Mouse (Mus musculus) naive thymus-derived CD4-positive, alpha-beta T cell, adult 2 months (primary cell): ENCODE results near the gene Lpcat3.
A peak's percentile ranks its signal among the peaks of the same experiment; 100 is the strongest.
"Not testable (repeated sequence)": the region's sequence is repeated elsewhere in the genome, so short reads cannot be mapped to it uniquely, and the experiment has no call there.

Source experiments
- DNase-seq: peaks from one replicate; pipeline ENCODE4 v3.0.0-alpha.2; 2011; ENCODE audit warnings: low read depth

The Lpcat3 gene

DNA sequence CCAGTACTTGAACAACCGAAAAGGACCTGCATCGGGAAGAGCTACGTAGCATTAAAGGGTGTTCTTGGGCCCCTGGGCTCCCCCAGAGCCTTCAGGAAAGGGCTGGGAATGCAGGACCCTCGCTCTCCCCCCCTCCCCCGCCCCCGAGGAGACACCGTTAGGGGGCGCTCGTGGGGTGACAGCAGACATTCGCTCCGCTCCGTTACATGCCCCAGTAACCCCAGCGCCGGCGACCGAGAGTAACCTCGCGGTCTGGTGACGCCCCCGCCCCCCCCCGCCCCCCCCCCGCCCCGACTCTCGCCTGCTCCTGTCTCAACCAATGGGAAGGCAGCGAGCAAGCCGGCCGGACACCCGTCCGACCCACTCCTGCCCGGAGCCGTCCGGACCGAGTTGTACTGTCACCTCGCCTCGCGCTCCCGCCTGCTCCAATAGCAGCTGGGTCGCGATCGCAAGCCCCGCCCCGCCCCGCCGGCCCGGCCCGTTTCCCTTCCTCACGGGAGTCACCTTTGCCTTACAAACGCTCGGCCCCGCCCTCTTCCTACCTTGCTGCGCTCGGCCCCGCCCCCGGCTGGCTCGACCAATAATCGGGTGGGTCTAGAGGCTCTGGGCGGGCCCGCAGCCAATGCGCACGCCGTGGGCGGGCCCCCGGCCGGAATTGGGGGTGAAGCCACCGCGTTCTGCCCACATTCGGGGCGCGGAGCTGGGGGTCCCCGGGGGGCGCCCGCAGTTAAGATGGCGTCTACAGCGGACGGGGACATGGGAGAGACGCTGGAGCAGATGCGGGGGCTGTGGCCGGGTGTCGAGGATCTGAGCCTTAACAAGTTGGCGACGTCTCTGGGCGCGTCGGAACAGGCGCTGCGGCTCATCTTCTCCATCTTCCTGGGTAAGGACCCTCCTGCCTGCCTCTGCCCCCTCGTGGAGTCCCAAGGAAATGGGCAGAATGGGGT, at the start of gene Lpcat3:
TSS of gene Lpcat3 (plus strand) at position 551 of the 947 bp plus-strand sequence.
- DNase-seq, result peak; percentile 99

DNA sequence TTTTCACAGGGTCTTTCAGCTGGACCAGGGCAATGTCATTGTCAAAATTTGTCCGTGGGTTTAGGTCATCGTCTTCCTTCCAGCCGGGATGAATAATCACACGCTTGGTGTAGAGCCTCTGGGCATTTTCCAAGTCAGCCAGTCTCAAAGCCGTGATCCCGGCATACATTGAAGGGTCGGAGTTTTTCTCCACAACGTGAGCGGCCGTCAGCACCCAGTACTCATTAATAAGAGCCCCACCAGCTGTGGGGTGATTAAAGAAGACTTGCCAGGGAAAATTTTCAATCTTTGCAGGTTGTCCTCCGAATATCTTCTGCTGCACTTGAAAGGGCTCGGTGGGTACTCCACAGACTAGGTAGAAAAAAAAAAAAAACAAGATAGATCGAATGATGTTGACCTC, 37.2 kb upstream of the Lpcat3 start:
- no peak for DNase-seq

DNA sequence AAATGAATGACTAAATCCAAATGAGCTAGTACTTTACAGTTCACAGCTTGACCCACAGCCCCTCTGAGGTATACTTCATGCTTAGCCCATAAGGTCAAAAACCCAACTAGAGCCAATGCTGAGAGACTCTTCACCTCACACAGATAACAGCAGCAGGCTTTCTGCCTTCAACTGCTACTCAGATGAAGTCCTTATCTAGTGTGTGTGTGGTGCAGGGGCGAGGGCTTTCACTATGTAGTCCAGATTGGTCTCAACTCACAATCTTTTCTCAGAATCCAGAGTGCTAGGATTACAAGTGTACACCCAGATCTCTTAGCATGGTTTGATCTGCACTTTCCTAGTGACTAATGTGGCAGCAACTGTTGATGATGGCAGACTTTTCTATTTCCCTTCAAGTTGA, 36.6 kb upstream of the Lpcat3 start:
- not testable (repeated sequence) for DNase-seq

DNA sequence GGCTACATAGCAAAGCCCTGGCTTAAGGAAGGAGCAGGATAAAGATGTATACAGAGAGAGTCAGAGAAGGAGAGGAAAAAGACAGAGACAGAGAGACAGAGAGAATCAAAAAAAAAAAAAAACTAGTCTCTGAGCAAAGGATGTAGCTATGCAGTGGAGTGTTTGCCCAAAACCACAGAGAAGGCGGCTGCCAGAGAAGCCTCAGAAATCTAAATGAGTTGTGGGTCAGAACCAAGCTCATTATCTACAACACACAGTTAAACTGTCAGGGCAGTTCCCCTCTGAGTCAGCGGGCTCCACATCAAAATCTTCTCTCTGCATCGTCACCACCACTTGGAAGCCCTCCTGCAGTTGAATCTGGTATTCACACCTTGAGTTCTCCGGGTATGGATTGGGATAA, 32.1 kb upstream of the Lpcat3 start:
- DNase-seq, result no peak

DNA sequence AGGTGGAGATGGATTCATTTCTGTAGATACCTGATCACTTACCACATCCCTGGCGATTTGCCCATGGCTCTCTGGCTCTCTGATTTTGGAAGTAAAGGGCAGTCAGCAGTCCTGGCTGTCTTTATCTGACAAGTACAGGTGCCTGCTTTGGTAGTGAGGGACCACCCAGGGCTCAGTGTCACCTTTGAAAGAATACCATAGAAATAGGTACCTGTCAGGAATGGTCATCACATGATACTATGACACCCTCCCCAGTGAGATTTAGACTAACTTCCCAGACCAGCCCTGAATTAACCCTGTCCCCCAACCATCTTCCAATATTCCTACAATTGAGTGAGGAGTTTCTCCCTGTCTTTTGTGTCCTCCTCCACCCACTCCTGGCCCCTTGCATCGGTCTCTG, 26.8 kb upstream of the Lpcat3 start, which contains the start of gene C1s2:
TSS of gene C1s2 (minus strand) at position 101 of the 400 bp plus-strand sequence.
- not testable (repeated sequence) for DNase-seq

DNA sequence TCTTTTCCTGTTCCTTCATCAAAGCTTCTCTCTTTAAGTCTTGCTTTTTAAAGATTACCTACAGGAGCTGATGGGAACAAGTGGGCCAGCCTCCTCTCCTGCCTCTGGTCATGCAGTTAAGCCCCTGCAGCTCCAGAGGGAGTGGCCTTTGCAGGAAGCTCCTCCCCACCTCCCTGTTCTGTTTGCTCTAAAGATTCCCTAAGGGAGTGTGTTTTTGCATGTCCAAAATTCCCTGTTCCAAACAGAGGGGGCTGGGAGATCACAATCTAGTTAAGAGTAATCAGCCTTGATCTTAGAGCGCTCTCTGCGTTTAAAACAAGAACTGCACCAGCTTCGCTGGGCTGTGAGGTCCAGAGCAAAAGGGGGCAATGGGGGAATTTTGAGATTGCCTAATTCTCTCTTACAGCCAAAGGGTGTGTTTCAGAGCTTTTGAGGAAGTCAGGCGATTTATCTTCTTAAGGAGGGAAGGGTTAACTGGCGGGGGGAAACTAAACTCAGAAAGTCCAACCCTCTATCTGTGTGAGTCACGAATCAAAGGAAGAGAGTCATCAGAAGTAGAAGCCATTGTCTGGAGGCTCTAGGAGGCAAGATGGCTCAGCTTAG, 25.9 kb upstream of the Lpcat3 start:
- not testable (repeated sequence) for DNase-seq

DNA sequence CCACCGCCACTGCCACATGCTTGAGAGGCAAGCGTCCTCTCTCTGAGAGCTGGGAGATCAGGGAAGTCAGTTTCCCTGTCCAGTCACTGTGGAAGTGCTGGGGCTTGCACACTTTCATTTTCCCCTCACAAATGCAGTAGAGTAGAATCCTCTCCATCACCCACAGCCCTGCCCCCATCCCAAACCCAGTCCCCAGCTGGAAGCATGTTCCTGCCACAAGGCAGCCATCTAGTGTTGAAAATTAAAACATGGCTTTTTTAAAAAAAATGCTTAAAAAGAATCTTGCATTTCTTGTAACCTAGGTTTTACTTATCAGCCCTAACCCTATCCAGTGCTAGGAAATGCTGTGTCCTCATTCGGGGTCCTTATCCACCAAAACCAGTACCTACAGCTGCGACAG, 22.8 kb upstream of the Lpcat3 start:
- no peak for DNase-seq

DNA sequence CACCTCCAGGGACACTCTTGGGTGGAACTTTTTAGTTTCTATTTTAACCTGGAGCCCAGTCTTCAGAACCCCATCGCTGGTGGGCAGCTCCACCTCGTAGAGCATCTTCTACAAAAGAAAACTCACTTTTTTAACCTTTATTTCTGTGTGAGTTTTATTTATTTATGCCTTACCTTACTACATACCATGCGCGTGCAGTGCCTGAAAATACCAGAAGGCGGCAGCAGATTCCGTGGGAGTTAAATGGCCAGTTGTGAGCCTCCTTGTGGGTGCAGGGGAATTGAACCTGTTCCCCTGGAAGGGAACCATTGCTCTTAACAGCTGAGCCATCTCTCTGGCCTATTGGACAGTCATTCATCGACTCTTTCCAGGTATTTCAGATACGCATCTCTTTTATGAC, 21.8 kb upstream of the Lpcat3 start:
- DNase-seq, result peak; percentile 85

DNA sequence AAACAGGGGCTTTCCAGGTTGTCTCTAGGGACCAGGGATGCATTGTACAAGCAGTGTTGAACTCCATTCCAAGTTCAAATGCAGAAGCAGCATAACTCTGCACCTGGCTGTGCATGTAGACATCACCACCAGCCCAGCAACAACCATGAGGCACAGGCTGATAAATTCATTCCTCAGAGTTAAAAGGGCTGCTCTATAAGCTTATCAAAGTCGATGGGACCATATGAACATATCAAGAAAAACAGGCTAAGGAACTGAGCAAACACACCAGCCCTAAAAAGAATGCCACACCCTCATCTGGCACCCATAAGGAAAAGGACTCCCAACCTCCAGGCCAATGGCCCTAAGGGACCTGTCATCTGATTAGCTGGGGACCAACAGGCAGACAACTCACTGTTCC, 16.4 kb upstream of the Lpcat3 start:
- no peak for DNase-seq

DNA sequence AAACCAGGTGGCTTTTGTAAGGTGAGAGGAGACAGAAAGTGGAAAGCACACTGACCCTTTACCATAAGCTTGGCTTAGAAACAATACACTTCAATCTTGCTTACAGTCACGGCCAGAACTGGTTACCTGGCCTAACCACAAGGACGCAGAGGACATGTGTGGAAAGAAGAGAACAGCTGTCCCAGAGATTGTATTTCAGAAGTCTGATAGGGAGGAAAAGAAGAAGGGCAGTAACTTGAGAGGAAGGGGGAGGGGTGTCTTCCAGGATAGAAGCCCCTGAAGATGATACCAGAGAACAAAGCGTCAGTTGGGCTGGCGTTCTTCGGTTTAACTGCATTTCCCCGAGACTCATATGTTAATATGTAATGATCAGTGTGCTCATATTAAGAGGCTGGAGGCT, 6.9 kb upstream of the Lpcat3 start:
- no peak for DNase-seq

DNA sequence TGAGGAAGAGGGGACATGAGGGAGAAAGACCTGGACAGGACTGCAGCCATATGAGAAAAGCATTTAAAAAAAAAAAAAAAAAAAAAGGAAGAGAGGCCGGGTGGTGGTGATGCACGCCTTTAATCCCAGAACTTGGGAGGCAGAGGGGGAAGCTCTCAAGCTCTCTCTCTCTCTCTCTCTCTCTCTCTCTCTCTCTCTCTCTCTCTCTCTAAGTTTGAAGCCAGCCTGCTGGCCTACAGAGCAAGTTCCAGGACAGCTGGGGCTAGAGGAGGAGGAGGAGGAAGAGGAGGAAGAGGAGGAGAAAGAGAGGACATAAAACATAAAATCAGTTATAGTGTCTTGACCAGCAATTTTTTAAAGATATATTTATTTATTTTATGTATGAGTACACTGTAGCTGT, 4.8 kb upstream of the Lpcat3 start:
- DNase-seq, result no peak

DNA sequence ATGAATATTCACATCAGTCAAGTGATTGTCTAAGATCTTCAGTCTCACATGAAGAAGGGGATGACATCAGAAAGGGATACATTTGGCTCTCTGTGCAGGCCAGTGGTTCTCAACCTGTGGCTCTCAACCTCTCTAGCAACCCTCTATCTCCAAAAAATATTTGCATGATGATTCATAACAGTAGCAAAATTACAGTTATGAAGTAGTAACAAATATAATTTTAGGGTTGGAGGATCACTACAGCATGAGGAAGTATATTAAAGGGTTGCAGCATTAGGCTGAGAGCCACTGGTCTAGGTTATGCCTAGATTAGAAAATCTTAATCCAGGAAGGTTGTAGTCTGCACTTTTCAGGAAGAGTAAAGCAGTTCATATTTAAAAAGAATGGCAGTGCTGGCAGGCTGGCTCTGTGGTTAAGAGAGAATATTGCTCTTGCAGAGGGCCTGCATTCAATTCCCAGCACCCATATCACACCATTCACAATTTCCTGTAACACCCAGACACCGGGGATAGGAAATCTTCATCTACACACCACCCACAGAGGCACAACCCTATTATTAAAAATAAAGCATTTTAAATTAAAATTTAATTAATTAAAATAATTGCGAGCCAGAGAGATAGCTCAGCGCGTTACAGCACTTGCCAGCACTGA, 1.5 kb upstream of the Lpcat3 start:
- DNase-seq, result no peak

DNA sequence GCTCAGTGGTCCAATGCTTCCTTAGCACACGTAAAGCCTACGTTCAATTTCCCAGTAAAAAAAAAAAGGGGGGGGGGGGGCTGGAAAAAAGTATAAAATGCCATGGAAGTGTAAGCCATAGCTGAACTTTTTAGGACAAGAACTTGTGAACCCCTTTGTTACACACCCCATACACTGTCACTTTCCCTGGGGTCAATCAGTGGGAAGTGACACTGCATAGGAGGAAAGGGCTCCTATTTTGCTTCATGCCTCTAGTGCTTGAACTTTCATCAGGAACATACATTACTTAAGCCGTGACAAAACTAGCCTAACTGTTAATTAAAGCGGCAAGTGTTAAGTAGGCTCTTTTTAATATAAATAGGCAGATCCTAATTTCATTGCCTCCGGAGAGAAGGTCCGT, 832 bp upstream of the Lpcat3 start:
- DNase-seq, result no peak

DNA sequence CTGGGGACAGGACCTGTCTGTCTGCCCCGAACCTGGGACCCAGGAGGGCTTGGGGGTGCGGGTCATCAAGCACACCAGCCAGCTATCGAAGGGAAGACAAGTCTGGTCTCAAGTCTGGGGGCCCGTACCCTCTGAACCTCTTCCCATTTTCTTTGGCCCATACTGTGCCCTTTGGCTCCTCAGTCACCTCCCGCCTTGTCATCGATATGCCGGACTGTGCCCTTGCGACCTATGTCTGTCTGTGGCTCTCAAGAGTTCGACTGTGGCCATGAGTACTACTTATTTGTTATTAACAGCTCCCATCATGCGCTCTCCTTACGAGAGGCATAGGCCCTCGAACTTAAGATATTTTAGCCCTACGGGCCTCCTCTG, 583 bp downstream of the Lpcat3 start:
- DNase-seq, result no peak

DNA sequence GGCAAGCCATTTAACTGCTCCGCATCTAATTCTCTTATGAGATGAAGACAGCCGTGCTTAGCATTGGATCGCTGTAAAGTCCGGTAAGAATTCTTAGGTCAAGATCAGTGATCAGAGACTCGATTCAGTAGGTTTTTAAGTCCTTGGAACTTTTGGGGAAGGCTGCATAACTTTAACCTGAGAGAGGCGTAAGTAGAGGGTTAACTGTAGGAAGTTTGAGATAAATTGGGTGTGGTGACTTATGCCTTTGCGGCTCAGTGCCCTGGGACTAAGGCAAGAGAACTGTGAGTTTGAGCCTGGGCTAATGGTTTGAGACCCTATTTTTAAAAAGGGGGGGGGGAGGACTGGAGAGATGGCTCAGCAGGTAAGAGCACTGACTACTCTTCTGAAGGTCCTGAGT, 1.4 kb downstream of the Lpcat3 start:
- peak; percentile 24 for DNase-seq

DNA sequence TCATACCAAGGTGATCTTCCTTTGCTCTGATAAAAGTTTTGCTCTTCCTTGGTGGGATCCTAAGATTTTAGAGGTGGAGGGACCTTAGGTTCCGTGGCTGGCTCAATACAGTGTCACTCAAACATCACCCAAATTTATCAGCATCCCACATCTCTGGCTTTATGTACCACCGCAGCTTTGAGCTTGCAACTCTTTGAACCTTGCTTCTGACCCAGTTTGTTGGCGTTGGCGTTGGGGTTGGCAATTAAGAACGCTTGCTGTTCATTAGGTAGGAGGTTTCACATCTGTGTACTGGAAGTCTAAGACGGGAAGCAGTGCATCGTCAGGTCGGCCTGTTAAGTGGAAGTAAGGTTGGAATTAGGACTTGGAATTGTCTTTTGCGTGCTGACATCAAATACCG, 2.2 kb downstream of the Lpcat3 start:
- peak; percentile 47 for DNase-seq

DNA sequence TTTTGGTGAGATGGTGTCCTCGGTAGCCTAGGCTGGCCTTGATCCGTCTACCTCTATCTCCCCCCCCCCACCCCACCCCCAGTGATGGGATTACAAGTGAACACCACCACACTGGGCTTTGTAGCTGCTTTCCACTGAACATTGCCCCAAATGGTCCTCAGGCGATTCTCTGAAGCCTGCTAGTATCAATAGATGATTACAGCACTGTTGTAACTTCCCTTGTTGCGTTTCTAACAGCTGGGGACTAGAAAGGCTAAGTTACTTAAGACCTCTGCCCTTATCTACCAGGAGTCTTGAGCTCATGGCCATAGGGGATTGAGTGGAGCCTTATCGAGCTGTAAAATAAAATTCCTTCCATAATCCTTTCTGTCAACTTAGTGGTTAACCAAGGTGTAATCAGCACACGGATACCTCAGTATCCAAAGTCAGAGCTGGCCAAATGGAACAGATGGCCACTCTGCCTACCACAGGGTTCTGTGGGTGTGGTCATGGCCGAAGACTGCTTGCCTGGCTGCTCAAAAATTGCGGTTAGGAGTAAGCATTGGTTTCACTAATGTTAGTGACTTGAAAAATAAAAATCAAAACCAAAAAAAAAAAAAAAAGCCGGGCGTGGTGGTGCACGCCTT, 6.5 kb downstream of the Lpcat3 start:
- DNase-seq, result no peak

DNA sequence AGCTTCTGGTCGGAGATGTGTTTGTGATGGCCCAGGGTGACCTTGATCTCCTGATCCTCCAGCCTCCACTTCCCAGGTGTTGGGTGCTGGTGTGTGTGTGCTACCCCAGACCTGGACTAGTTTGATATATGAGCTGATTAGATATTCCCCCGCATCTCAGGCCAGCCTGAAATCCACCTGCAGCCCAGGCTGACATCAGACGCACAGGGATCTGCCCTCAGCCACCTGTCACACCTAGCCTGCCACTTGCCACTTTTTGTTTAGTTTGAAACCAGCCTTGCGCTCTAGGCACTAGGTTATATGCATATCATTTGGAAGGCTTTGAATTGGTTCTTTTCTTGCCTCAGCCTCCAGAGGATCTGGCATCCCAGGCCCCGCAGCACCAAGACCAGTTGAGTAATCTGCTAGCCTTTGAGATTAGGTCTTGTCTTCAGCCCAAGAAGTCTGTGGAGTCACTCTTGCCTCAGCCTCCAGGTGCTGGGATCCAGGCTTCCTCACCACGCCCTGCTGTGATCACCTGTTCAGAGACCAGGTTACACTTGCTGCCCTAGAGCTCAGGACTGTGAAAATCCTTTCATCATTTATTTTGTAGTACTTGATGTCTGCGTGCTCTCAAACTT, 7.6 kb downstream of the Lpcat3 start:
- no peak for DNase-seq

DNA sequence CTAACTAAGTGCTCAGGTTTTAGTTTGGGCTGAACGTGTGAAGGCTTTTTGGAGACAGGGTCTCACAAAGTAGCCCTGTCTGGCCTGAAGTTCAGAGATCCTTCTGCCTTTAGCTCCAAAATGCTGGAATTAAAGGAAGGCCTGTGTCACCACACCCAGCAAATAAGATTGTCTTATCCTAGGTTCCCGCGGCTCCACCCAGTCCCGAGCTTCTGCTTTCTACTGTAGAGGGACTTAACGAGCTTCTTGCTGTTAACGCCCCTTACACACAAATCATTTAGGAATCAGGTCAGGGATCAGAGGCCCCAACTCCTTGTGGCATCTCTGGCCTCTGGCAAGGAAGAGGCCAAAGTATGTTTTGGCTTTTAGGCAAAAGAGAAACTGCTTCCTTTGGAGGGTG, 9.3 kb downstream of the Lpcat3 start:
- no peak for DNase-seq

DNA sequence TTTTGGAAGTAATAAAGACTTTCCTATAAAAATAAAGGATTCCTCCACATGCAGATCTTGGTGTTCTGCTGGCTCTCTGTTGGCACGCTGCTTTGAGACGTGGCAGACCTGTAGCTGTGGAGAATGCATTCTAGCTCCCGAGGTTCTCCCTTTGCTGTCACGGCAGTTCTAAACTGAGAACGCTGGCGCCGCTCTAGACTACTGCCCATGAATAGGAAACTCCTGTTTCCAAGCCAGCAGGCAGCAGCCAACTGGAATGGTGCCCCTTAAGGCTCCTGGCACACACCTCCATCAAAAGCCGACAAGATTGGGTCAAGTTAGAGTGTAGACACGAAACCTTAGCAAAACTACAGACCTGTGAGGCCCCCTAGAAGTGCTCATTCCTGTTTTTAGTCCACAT, 10.8 kb downstream of the Lpcat3 start:
- DNase-seq, result no peak

DNA sequence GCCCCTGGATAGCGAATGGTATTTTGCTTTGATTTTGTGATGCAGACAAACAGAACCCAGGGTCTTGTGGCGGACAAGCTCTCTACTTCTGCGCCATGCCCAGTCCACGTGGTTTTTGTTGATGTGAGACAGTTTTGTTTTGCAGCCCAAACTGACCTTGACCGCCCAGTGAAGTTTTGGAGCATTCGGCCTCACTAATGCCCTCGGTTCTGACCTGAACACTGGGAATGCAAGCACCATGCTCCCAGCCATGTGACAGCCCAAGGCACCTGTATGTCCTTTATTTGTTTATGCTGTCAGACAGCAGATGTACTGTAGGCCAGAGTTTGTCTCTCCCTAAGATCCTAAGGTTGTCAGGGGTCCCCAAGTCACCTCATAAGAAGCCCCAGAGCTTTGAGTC, 11.8 kb downstream of the Lpcat3 start:
- DNase-seq, result no peak

DNA sequence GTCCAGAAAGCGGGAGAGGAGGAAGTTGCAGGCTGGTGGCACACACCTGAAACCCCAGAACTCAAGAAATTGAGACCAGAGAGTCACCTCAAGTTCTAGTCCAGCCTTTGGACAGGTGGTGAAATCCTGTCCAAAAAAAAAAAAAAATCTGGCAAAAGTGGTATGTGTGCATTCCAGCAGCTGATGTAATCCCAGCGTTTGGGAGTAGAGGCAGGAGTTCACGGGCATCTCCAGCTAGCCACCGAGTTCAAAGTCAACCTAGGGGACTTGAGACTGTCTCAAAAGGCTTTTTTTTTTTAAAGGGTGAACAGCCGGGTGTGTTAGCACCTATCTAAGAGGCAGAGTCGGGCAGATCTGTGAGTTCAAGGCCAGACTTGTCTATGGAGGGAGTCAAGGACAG, 13.3 kb downstream of the Lpcat3 start:
- DNase-seq, result no peak
